Mouse (Mus musculus): ENCODE data around the gene Nsg2.

The Nsg2 gene

DNA sequence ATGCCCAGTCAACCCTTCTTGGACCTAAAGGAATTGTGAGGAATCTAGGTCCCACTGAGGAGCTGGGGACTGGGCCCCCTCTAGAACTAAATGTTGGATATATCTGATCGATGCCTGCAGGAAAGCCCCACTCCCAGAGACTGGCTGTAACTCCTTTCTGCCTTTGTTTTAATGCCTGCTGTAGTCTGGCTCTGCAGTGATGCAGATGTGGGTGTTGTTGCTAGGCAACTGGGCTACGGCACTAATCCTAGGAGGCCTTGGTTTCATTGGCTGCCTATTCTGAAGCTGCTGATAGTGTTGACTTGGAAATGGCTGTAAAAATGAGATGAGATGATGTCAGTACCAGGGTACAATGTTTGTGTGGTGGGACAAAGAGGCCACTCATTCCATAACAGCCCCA is 87.1 kb downstream of the Nsg2 start:
- DNase-seq, result no peak

DNA sequence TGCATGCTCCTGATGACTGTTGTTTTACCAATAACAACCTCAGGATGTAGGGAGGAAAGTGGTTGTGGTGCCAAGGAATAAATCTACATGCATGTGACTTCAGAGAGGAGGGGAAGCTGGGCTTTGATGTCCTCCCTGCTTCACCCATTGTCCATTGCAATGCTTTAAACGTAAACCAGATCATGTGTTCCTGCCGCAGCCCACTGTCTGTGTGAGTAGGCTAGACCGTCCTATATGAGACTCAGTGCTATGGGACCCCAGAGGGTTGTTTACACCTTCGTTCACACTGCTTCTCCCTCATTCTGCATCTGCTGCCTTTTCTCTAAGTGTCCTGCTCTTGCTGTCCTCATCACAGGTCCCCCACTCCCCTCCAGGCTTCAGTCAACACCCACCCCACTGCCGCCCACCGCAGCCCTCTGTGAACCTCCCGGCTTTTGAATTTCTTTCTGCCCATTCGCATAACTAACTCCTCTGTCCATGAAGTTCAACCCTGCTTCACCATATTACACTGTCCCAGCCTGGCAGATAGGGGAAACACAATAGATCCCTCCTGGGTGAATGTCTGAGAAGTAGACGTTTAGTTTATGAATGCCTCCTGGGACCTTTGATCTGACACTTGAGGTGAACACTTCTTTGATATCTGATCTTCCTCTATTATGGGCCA is 87.6 kb downstream of the Nsg2 start:
- DNase-seq, result no peak

DNA sequence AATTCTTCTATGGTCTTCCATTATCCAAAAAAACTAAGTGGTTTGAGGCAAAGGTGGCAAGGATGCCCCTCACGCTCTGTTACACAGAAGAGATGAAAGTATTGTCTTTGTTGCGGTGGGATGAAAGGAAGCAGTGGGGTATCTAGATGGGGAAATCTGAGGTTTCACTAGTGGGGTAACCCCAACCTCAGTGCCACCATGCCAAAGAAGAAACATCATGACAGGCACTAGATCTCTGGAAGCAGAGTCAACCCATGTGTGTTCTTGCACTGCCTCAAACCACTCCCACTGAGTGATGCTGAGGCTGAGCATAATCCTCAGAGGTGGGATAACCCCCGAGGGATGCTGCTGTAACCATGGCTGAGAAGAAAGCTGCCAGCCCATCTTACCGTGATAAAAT is 95.5 kb downstream of the Nsg2 start:
- no peak for DNase-seq

DNA sequence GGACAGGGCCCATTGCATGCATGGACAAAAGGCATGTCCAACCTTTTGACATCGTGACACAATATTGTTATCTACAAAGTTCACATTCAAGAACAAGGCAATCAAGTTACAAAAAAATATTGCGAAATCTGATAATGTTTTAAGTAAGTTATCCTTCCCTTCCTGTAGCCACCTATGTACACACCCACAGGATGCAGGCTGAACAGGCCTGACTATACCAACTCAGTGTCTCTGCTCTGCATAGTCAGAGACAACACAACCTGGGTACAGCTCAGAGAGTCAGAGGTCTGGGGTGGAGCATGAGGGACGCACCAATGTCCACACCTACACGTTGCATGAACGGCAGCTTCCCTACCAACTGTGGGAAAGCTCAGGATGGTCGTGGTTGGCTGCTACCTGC is 96.1 kb downstream of the Nsg2 start:
- no peak for DNase-seq

DNA sequence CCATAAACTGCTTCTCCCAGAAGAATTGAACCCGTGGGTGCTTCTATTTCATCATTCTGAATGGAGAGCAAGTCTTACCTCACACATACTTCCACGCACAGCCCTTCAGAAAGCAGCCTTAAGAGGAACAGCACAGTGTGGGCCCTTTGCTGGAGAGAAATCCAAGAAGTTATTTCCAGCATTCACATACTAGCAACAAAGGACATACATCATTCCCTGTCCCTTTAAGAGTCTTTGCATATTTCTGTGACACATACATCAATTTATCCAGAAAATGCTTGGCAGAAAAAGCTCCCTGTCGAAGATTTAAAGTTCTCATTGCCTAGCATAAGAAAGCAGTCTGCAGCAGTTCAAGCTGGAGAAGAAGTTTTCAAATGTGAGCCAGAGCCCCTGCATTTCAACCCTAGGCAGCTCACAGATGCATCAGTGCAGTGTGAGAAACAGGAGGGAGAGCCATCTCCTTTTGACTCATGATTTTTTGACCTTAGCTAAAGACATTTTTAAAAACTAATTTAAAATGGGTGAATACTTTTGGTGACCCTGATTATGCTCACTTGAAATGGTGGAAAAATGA is 100.9 kb downstream of the Nsg2 start:
- no peak for DNase-seq

DNA sequence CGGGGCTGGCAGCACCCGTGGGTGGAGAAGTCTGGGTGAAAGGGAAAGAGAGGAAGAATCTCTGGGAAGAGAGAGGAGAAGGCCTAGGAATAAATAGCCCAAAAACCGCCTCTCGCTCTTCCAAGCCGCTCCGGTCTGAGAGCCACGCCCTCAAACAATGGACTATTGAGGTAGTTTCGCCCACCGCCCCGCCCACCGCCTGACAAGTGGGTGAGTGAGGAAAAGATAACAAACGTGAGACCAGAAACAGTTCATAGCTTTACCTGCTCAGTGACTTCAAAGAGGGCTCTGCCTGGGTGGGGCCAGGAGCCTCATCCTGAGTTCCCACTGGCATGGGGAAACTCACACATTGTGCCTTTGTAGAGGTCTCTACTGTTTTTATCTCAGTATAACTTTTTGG is 102.7 kb downstream of the Nsg2 start:
- DNase-seq, result no peak

DNA sequence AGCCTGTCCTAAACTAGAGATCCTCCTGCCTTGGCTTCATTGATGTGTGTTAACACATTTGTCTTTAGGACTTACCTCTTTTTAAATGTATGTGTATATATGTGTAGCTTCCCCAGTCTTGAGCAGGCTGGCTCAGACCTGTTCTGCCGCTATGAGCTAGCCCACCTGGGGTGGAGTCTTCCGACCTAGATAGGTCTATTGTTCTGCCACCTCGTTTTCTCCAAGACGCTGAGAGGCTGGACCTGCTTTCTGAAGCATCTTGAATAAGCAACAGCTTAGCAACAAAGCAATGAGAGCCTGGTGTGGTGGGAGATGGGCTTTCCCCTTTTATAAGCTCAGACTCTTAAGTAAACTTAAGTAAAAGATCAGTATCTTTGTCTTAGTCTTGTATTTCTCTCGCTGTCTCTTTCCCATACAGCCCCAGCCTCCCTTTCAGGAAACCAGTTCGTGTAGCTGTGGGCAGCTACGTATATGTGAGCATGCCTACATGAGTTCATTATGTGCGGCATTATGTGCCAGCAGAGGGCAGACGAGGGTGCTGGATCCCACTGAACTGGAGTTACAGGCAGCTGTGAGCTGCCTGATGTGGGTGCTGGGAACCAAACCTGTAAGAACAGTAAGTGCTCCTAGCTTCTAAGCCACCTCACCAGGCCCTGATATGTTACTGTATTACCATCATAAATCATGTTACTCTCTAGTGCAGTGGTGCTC is 104.3 kb downstream of the Nsg2 start:
- DNase-seq, result no peak

DNA sequence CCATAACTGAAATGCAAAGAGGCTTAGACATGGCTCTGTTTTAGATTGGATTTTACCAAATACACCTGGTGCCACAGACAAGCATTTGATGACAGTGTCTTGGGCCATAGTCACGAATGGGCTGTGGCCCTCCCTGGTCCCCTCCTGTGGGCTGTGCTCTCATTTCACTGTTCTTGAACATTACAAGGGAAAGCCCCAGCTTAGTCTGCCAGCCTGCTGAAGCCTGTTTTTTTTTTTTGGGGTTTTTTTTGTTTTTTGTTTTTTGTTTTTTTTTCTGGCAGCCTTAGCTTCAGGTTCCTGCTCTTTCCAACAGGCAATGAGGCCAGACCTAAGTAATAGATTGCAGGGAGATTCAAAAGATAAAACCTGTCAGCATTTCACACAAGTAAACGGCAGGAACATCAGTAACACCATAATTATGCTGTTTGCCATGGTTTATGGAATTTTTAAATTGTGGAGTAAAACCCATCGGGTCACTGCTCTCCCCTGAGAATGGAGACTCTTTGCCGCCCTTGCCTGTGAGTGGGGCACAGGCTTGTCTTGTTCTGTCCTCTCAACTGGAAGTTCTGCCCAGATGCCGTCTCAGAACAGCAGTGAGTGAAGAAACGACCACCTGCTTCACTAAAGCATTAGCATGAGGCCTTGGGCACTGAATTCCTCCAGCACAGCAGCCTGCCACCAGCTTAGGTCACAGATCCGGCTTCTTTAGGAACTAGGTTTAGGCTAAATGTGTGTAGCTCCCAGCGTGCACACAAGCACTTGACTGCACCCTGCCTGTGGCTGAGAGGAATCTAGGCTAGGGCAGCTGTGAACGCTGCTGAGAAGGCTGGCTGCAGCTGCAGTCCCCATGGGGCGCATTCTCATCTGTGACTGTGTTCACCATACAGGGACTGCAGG is 105.7 kb downstream of the Nsg2 start:
- DNase-seq, result no peak

DNA sequence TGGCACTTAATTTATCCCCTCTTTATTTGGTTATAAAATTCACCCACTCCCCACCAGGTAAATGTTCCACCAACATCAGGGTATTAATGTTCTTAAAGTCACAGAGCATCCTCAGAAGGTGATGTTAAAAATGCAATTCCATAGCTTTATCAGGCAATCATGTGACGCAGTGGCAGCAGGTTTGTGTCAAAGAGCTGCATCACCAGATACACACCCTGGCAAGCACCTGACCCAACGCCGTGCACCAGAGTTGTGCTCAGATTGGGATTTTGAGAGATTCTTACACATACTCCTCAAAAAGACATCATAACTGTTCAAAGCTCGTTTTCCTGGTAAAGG is 106.4 kb downstream of the Nsg2 start:
- no peak for DNase-seq

DNA sequence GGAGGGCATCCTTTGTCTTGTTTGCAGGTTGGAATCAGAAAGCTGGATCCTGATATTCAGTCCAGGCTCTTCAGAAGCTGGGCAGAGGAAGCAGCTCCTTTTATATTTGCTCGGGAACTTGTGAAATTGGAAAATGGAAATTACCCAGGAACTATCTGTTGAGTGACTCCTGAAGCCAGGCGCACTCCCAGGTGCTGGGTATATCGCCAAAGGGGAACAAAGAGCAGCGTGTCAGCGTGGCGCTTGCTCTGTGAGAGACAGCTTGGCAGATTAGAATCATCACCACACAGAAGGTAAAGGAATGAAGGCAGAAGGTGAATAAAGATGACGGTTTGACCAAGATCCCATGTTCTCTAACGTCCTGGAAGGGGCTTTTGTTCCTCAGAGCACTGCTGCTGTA is 108.2 kb downstream of the Nsg2 start:
- no peak for DNase-seq
